Mouse (Mus musculus) heart, embryonic 16.5 days (tissue): ENCODE results near the gene Abcg1. TPM values are rescaled to one million over a fixed set of nuclear protein-coding genes. Genes with fewer than 3 reads are reported as not detected.
A peak's percentile ranks its signal among the peaks of the same experiment; 100 is the strongest.

ENCODE experiments used
- ATAC-seq: fragments of 200-750 bp; cut with Nextera tagmentation; replicated peaks from 2 replicates; pipeline ENCODE4 v1.8.0; 2017; ENCODE audit warnings: moderate number of reproducible peaks; ENCODE audit not compliant: insufficient read depth, low FRiP score; ENCODE audit errors: extremely low read depth
- H3K27ac ChIP-seq: fragments of 300-500 bp; sonication (generic); 2 replicates; pipeline ENCODE4 v1.5.1; 2014; ENCODE audit warnings: mild to moderate bottlenecking, low read length, control low read depth, moderate library complexity
- H3K27me3 ChIP-seq: fragments of 300-500 bp; sonication (generic); 2 replicates; pipeline ENCODE4 v1.6.1; 2014; ENCODE audit warnings: low read length, mixed read lengths; ENCODE audit not compliant: control insufficient read depth, insufficient read depth
- H3K36me3 ChIP-seq: fragments of 300-500 bp; sonication (generic); 2 replicates; pipeline ENCODE4 v1.6.1; 2014; ENCODE audit not compliant: control insufficient read depth, insufficient read depth
- H3K4me1 ChIP-seq: fragments of 300-500 bp; sonication (generic); 2 replicates; pipeline ENCODE4 v1.6.1; 2014; ENCODE audit warnings: low read length, mixed read lengths; ENCODE audit not compliant: control insufficient read depth, insufficient read depth
- H3K4me2 ChIP-seq: fragments of 300-500 bp; sonication (generic); 2 replicates; pipeline ENCODE4 v1.6.1; 2014; ENCODE audit warnings: low read depth, mild to moderate bottlenecking, control low read depth, low read length
- H3K4me3 ChIP-seq: fragments of 300-500 bp; sonication (generic); 2 replicates; pipeline ENCODE4 v1.5.1; 2014; ENCODE audit warnings: mild to moderate bottlenecking, control low read depth, low read length
- H3K9ac ChIP-seq: fragments of 300-500 bp; sonication (generic); 2 replicates; pipeline ENCODE4 v1.6.1; 2014; ENCODE audit warnings: low read length, control low read depth
- H3K9me3 ChIP-seq: fragments of 300-500 bp; sonication (generic); replicated peaks from 2 replicates; pipeline ENCODE4 v1.6.1; 2016; ENCODE audit warnings: low read length; ENCODE audit not compliant: control insufficient read depth
- WGBS: fragments of 180-500 bp; shearing (Covaris S2); extraction: QIAGEN DNeasy Blood & Tissue Kit; methylation state at CpG from one replicate; pipeline ENCODE4 v1.1.7; 2014; 5-methylcytosine and 5-hydroxymethylcytosine counted together
- polyA plus RNA-seq: library from polyadenylated mRNA; unstranded; fragments of >200 nt; fragmentation: Nextera tagmentation; extraction: Ambion mirVana; gene quantifications from 2 replicates; pipeline ENCODE4 v1.2.1, GENCODE M21; 2015

Abcg1 gene
- polyA plus RNA-seq: 12.7 and 15.6 TPM in 2 replicates

DNA sequence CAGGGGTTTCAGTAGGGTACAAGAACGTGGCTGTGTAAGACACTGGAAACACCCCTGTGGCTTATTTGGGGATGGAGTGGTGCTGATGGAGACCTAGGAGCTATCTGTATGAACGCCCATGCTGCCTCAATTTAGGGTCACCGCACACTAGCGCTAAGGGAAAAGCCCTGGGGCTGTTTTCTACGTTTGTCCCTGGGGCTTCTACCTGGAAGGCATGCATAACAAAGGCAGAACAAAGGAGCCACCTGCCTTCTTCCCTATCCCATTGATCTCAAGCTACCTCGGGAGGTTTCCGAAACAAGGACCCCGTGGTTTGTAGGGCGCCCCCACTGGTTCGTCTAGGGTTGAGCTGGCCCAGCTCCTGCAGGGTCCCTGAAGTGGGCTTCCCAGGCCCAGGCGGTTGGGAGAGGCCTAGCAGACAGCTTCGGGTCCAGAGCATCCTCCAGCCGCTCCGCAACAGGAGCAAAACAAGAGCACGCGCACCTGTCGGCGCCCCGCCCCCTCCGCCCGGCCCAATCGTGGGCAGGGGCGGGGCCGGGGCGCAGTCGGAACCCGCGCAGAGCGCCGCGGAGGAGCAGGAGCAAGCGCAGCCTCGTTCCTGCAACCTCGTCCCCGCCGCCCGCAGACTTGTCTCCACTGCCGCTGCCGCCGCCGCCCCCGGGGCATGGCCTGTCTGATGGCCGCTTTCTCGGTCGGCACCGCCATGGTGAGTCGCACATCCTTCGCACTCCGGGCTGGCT is at the start of gene Abcg1:
TSS of gene Abcg1 (plus strand) at position 525 of the 740 bp plus-strand sequence.
- Histone ChIP-seq H3K36me3 (no peaks in the 10 kb centered on the region), H3K4me2 (peak within 1 kb of the TSS; percentile 97), H3K27me3 (no peaks in the 10 kb centered on the region), H3K9ac (peak within 1 kb of the TSS; percentile 74), H3K27ac (peak within 1 kb of the TSS; percentile 63), H3K9me3 (peaks cover 6% of the 10 kb centered on the region; the same call in 1 of the 2 replicates), H3K4me1 (peaks cover 31% of the 10 kb centered on the region), H3K4me3 (peak within 1 kb of the TSS; percentile 69)
- 3% methylated on average over 49 of the region's 49 CpGs for WGBS
- 0 out of 2 replicates have a peak, but pooled peaks have one; percentile 10 for ATAC-seq

DNA sequence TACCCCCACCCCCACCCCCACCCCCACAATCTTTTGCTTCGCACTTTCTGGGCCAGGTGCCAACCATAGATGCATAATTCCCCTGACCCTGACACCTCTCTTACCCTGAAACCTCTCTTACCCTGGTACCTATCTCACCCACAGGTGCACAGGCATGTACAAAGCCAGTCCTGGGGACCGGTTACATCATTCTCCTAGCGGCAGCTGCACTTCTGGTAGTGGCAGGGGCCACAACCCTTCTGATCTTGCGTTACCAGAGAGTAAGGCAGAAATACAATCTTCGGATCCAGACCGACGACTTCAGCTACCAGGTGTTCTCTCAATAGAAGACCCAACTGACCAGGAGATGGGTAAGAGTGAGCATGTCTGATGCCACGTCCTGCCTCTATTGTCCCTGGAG is 49.1 kb upstream of the Abcg1 start:
- no peaks in the 10 kb centered on the region for H3K4me1 ChIP-seq
- H3K9ac ChIP-seq: no peak overlapping the region
- H3K36me3 ChIP-seq: no peaks in the 10 kb centered on the region
- ATAC-seq: no peak
- H3K27me3 ChIP-seq: no peaks in the 10 kb centered on the region
- no peak overlapping the region for H3K4me2 ChIP-seq
- H3K4me3 ChIP-seq: no peak overlapping the region
- WGBS: 73% methylated on average over 8 of the region's 8 CpGs
- no peaks in the 10 kb centered on the region for H3K9me3 ChIP-seq
- no peak overlapping the region for H3K27ac ChIP-seq

DNA sequence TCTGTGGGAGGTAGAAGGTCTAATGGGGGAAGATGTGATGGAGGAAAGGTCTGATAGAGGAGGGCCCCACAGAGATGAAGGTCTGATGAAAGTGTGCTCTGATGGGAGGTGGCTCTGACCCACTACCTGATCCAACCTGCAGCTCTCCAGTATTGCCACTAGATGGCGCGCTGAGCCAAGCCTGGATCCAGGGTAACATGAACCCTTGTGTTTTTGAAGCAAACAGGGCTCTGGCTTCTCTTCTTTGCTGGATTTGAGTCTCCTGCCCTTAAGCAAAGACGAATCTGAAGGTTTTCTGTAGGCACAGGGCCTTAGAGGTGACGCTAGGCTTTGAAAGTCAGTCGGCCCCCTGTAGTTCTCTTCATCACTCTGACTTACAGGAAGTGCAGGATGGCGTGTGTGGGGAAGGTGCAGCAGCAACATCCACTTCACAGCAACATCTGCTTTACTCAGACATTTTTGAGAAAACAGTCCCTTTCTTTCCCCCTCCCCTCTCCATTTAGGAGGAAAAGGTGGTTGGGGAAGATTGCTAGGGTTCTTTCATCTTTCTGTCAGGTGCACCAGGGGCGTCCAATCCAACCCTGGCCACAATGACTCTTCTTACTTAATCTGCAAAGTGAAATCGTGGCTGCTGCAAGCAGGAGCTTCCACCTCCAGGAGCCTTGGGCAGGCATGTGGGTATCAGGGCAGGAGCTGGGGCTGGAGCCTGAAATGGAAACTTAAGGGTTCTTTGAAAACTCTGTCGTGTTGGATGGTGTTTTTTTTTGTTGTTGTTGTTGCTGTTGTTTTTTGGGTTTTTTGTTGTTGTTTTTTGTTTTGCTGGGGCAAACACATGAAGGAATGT is 45.7 kb upstream of the Abcg1 start:
- 28% methylated on average over 9 of the region's 9 CpGs for WGBS
- Histone ChIP-seq H3K36me3 (no peaks in the 10 kb centered on the region), H3K4me2 (no peak overlapping the region), H3K4me1 (no peaks in the 10 kb centered on the region), H3K9ac (no peak overlapping the region), H3K27ac (no peak overlapping the region), H3K9me3 (peaks cover 8% of the 10 kb centered on the region), H3K4me3 (no peak overlapping the region), H3K27me3 (no peaks in the 10 kb centered on the region)
- no peak for ATAC-seq

DNA sequence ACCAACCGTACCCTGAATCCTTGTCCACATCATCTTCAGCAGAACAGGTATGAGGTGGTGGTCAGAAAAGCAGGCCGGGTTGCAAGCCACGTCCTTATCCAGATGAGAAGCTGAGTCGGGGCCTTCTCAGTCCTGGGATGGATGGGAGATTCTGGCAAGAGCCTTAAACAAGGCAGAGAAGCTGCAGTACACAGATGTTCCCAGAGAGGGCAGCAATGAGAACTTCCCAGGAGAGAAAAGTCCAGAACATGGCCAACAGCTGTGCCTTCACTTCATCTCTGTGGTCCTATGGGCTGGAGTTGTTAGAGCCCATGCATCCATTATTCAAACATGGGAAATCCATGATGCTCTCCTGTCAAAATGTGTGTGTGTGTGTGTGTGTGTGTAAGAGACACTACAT is 39.2 kb upstream of the Abcg1 start:
- ATAC-seq: no peak
- Histone ChIP-seq H3K9ac (no peak overlapping the region), H3K4me1 (peaks cover 9% of the 10 kb centered on the region), H3K4me3 (no peak overlapping the region), H3K27me3 (no peaks in the 10 kb centered on the region), H3K36me3 (no peaks in the 10 kb centered on the region), H3K27ac (no peak overlapping the region), H3K4me2 (no peak overlapping the region), H3K9me3 (peaks cover 12% of the 10 kb centered on the region)
- WGBS: 66% methylated on average over 4 of the region's 4 CpGs

DNA sequence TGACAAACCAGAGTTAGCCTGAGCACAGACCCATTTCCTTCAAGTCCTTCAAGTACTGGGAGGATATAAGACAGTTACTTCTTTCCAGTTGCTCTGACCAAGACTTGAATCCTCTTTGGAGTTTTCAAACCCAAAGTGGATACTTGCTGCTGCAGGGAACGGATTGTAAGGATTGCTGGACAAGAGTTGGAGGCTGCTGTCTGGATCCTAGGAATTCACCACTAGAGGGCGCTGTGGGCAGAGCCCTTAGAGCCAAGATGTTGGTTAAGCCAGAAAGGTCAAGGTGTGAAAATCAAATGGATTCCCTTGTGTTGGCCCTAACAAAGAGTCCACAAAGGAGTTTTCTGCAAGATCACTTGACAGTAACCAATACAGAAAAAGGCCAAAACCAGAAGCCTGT is 38.0 kb upstream of the Abcg1 start:
- 4% methylated on average over 2 of the region's 2 CpGs for WGBS
- H3K27ac ChIP-seq: no peak overlapping the region
- H3K4me3 ChIP-seq: no peak overlapping the region
- H3K9ac ChIP-seq: no peak overlapping the region
- ATAC-seq: no peak
- no peaks in the 10 kb centered on the region for H3K27me3 ChIP-seq
- H3K9me3 ChIP-seq: peaks cover 12% of the 10 kb centered on the region
- H3K4me1 ChIP-seq: peaks cover 9% of the 10 kb centered on the region
- no peak overlapping the region for H3K4me2 ChIP-seq
- no peaks in the 10 kb centered on the region for H3K36me3 ChIP-seq

DNA sequence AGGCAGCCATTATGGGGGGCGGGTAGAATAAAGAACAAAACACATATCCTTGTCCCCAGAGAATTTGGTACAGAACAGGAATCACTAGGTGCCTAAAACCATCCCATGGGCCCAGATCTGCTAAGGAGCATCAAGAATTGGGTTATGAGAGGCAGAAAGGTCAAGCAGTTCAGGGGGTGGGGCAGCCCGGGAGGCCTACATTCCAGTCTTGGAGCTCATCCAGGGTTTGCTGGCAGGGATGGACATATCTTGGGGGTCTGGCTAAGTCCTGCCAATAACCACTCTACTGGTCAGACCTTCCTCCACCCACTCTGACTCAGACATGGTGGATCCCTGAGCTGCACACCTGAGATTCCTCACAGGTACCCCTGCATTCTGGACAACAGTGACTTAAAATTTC is 37.4 kb upstream of the Abcg1 start:
- Histone ChIP-seq H3K27ac (no peak overlapping the region), H3K4me2 (no peak overlapping the region), H3K27me3 (no peaks in the 10 kb centered on the region), H3K4me1 (peaks cover 9% of the 10 kb centered on the region), H3K36me3 (no peaks in the 10 kb centered on the region), H3K4me3 (no peak overlapping the region), H3K9me3 (peaks cover 12% of the 10 kb centered on the region), H3K9ac (no peak overlapping the region)
- no peak; the same call in 1 of the 2 replicates for ATAC-seq
- 52% methylated on average over 2 of the region's 2 CpGs for WGBS

DNA sequence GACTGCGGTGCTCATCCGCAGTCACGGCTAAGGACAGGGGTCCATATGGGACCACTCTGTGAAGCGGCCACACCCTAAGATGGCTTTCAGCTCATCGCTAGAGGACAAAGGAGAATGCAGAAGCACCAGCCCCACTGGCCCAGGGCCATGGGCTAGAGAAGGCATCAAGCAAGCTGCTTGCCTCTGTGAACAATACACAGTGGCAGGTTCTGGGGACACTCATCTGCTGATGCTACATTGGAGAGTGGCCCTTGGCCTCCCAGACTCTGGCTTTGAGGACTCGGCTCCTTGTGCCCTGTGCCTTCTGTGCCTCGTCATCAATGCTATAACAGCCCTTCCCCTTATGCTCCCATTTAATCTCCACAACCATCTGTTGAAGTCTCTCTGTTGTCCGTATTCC is 36.2 kb upstream of the Abcg1 start:
- Histone ChIP-seq H3K9ac (no peak overlapping the region), H3K4me1 (peaks cover 9% of the 10 kb centered on the region), H3K27me3 (no peaks in the 10 kb centered on the region), H3K4me2 (no peak overlapping the region), H3K4me3 (no peak overlapping the region), H3K9me3 (peaks cover 8% of the 10 kb centered on the region), H3K36me3 (no peaks in the 10 kb centered on the region), H3K27ac (no peak overlapping the region)
- 90% methylated on average over 8 of the region's 8 CpGs for WGBS
- ATAC-seq: no peak

DNA sequence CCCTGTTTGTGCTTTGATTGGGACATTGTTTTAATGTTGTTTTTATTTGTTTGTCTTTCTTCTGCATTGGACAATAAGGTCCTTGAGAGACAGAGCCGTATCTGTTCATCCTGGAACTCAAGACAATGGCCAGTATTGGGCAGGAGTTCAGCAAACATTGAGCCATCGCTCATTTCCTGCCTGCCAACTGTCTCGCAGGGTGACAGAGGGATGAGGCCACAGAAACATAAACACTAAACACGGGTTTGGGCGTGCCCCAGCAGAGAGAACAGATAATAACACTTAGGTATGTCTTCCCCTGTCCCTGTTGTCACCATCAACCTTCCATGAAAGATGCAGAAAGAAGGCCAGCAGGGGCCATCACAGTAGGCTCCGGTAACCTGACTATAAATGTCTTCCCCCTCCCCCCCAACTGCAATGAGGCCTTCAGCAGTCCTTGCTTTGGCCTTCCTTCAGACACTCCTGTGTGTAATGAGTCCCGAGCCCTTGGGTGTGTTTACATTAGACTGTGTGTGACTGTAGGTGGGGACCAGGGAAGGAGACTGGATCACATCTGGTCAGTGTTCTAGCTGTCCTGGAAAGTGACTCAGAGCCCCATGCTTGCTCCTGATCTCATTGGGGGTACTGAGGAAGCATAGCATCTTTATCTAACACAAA is 33.2 kb upstream of the Abcg1 start:
- no peak for ATAC-seq
- H3K9me3 ChIP-seq: no peaks in the 10 kb centered on the region
- H3K4me3 ChIP-seq: no peak overlapping the region
- H3K9ac ChIP-seq: no peak overlapping the region
- H3K27ac ChIP-seq: no peak overlapping the region
- H3K36me3 ChIP-seq: no peaks in the 10 kb centered on the region
- H3K4me2 ChIP-seq: no peak overlapping the region
- H3K4me1 ChIP-seq: peaks cover 9% of the 10 kb centered on the region
- WGBS: 54% methylated on average over 7 of the region's 7 CpGs
- H3K27me3 ChIP-seq: no peaks in the 10 kb centered on the region

DNA sequence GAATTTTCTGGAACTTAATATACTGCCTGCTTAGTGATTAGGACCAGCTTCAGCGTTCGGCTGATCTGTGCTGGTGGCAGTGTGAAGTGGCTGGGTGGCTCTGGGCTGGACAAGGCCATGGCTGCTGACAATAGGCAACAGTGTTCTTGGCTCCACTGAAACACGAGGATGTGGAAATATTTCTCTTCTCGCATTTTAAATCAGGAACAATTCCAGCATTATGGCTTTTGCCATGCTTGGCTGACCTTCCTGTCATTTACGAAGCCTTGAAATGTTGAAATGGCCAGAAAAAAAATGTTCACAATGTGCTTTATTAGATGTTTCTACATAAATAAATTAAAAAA is 32.7 kb upstream of the Abcg1 start:
- Histone ChIP-seq H3K36me3 (no peaks in the 10 kb centered on the region), H3K4me1 (peaks cover 6% of the 10 kb centered on the region), H3K4me3 (no peak overlapping the region), H3K9ac (no peak overlapping the region), H3K9me3 (no peaks in the 10 kb centered on the region), H3K4me2 (no peak overlapping the region), H3K27me3 (no peaks in the 10 kb centered on the region), H3K27ac (no peak overlapping the region)
- ATAC-seq: no peak
- WGBS: 64% methylated on average over 5 of the region's 5 CpGs
